Mouse (Mus musculus) liver, adult 2 months (tissue): ENCODE data around the gene Gm26566.

ENCODE experiments used
- CTCF ChIP-seq: fragments of 200-500 bp; IDR thresholded peaks from 2 replicates; pipeline ENCODE4 v1.5.1; 2011; ENCODE audit warnings: low read depth, low read length, control low read depth
- POLR2A ChIP-seq: fragments of 200-500 bp; IDR thresholded peaks from 2 replicates; pipeline ENCODE4 v1.6.1; 2011; ENCODE audit warnings: low read length, control low read depth; ENCODE audit not compliant: insufficient read depth; ENCODE audit errors: extremely low read depth

DNA sequence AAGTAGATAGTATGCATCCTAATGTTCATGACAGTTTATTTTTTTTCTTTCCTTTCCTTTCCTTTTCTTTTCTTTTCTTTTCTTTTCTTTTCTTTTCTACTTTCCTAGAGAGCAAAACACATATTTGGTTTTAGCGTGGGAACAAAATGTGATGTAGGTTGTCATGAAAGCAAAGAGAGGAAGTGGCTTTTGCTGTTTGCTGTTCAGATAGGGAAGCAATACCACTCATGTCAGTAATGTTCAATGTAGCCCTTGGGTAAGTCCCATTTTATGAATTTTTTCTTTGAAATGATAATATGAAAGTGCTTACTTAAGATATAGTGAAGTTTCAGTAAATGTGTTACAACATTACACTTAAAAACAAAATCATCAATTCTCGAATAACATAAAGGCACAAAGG lies 28.2 kb upstream of the Gm26566 start:
- TF ChIP-seq POLR2A (no peak), CTCF (no peak)
